Mouse (Mus musculus): ENCODE results near the gene Upb1. TPM values are rescaled to one million over a fixed set of nuclear protein-coding genes. Genes with fewer than 3 reads are reported as not detected.

Upb1 gene
- polyA plus RNA-seq, 1 experiment from 2014 or later: 0.14 TPM

GRCm38 (mm10) chr10:75429522-75430146 lies 28.7 kb downstream of the Upb1 start:
- Histone ChIP-seq H3K4me1 (no peaks in the 10 kb centered on the region), H3K27ac (replicated peaks) (no peak overlapping the region), H3K4me3 (no peak overlapping the region), H3K36me3 (replicated peaks) (no peaks in the 10 kb centered on the region), H3K27me3 (replicated peaks; ENCODE audit: low read depth, poor library complexity, severe bottlenecking) (no peaks in the 10 kb centered on the region), H3K9me3 (peaks cover 4% of the 10 kb centered on the region; the same call in 1 of the 2 replicates)
- DNase-seq (ENCODE audit: low spot score): no peak
- WGBS: 89% methylated on average over 7 of the region's 7 CpGs

GRCm38 (mm10) chr10:75430147-75430537 lies 29.2 kb downstream of the Upb1 start:
- Histone ChIP-seq H3K9me3 (peaks cover 4% of the 10 kb centered on the region; the same call in 1 of the 2 replicates), H3K27me3 (replicated peaks; ENCODE audit: low read depth, poor library complexity, severe bottlenecking) (no peaks in the 10 kb centered on the region), H3K36me3 (replicated peaks) (no peaks in the 10 kb centered on the region), H3K4me1 (no peaks in the 10 kb centered on the region), H3K4me3 (no peak overlapping the region), H3K27ac (replicated peaks) (no peak overlapping the region)
- WGBS: 91% methylated on average over 5 of the region's 5 CpGs
- DNase-seq (ENCODE audit: low spot score): no peak

- WGBS: 95% methylated on average over 6 of the region's 6 CpGs
- no peaks in the 10 kb centered on the region for H3K36me3 ChIP-seq (replicated peaks)
- no peak overlapping the region for H3K4me3 ChIP-seq
- H3K27me3 ChIP-seq (replicated peaks; ENCODE audit: low read depth, poor library complexity, severe bottlenecking): no peaks in the 10 kb centered on the region
- H3K9me3 ChIP-seq: peaks cover 4% of the 10 kb centered on the region; the same call in 1 of the 2 replicates
- no peak for DNase-seq (ENCODE audit: low spot score)
- H3K4me1 ChIP-seq: no peaks in the 10 kb centered on the region
- H3K27ac ChIP-seq (replicated peaks): no peak overlapping the region
These were observed 29.7 kb downstream of the Upb1 start for GRCm38 (mm10) chr10:75430633-75431032.

GRCm38 (mm10) chr10:75436604-75437217 lies 35.8 kb downstream of the Upb1 start:
- Histone ChIP-seq H3K9me3 (peaks cover under 1% of the 10 kb centered on the region; the same call in 1 of the 2 replicates), H3K4me3 (no peak overlapping the region), H3K27me3 (replicated peaks; ENCODE audit: low read depth, poor library complexity, severe bottlenecking) (no peaks in the 10 kb centered on the region), H3K36me3 (replicated peaks) (no peaks in the 10 kb centered on the region), H3K27ac (replicated peaks) (no peak overlapping the region), H3K4me1 (0 out of 2 replicates have a peak, but pooled peaks cover 4% of the 10 kb centered on the region)
- 26% methylated on average over 3 of the region's 3 CpGs for WGBS
- DNase-seq (ENCODE audit: low spot score): peak; percentile 82

- H3K9me3 ChIP-seq: no peaks in the 10 kb centered on the region
- peaks cover 4% of the 10 kb centered on the region; the same call in 1 of the 2 replicates for H3K4me1 ChIP-seq
- no peaks in the 10 kb centered on the region for H3K36me3 ChIP-seq (replicated peaks)
- no peaks in the 10 kb centered on the region for H3K27me3 ChIP-seq (replicated peaks; ENCODE audit: low read depth, poor library complexity, severe bottlenecking)
- H3K27ac ChIP-seq (replicated peaks): no peak overlapping the region
- 88% methylated on average over 1 of the region's 1 CpGs for WGBS
- H3K4me3 ChIP-seq: no peak overlapping the region
- DNase-seq (ENCODE audit: low spot score): no peak
These were observed 36.4 kb downstream of the Upb1 start for GRCm38 (mm10) chr10:75437284-75437683.

- DNase-seq (ENCODE audit: low spot score): no peak
- H3K4me3 ChIP-seq: no peak overlapping the region
- H3K27me3 ChIP-seq (replicated peaks; ENCODE audit: low read depth, poor library complexity, severe bottlenecking): no peaks in the 10 kb centered on the region
- no peaks in the 10 kb centered on the region for H3K36me3 ChIP-seq (replicated peaks)
- WGBS: 80% methylated on average over 13 of the region's 13 CpGs
- H3K9me3 ChIP-seq: no peaks in the 10 kb centered on the region
- H3K4me1 ChIP-seq: peaks cover 5% of the 10 kb centered on the region; the same call in 1 of the 2 replicates
- no peak overlapping the region for H3K27ac ChIP-seq (replicated peaks)
These were observed 37.4 kb downstream of the Upb1 start for GRCm38 (mm10) chr10:75438132-75438810.

GRCm38 (mm10) chr10:75439211-75439811 lies 38.4 kb downstream of the Upb1 start:
- Histone ChIP-seq H3K9me3 (no peaks in the 10 kb centered on the region), H3K27me3 (replicated peaks; ENCODE audit: low read depth, poor library complexity, severe bottlenecking) (no peaks in the 10 kb centered on the region), H3K4me1 (peaks cover 15% of the 10 kb centered on the region), H3K27ac (replicated peaks) (peak overlapping the region; percentile 48; the same call in 1 of the 2 replicates), H3K4me3 (no peak overlapping the region), H3K36me3 (replicated peaks) (no peaks in the 10 kb centered on the region)
- DNase-seq (ENCODE audit: low spot score): peak; percentile 60
- 46% methylated on average over 7 of the region's 7 CpGs for WGBS

- WGBS: 90% methylated on average over 3 of the region's 3 CpGs
- H3K27ac ChIP-seq (replicated peaks): no peak overlapping the region
- no peaks in the 10 kb centered on the region for H3K36me3 ChIP-seq (replicated peaks)
- H3K27me3 ChIP-seq (replicated peaks; ENCODE audit: low read depth, poor library complexity, severe bottlenecking): no peaks in the 10 kb centered on the region
- DNase-seq (ENCODE audit: low spot score): peak; percentile 2
- H3K4me3 ChIP-seq: no peak overlapping the region
- H3K9me3 ChIP-seq: no peaks in the 10 kb centered on the region
- peaks cover 28% of the 10 kb centered on the region for H3K4me1 ChIP-seq
These were observed 39.8 kb downstream of the Upb1 start for GRCm38 (mm10) chr10:75440756-75441155.

- Histone ChIP-seq H3K27ac (replicated peaks) (no peak overlapping the region), H3K4me1 (peaks cover 31% of the 10 kb centered on the region), H3K27me3 (replicated peaks; ENCODE audit: low read depth, poor library complexity, severe bottlenecking) (no peaks in the 10 kb centered on the region), H3K9me3 (no peaks in the 10 kb centered on the region), H3K36me3 (replicated peaks) (no peaks in the 10 kb centered on the region), H3K4me3 (no peak overlapping the region)
- no peak for DNase-seq (ENCODE audit: low spot score)
- WGBS: 81% methylated on average over 4 of the region's 4 CpGs
These were observed 40.9 kb downstream of the Upb1 start for GRCm38 (mm10) chr10:75441800-75442199.

- WGBS: 78% methylated on average over 4 of the region's 4 CpGs
- H3K27ac ChIP-seq (replicated peaks): no peak overlapping the region
- H3K9me3 ChIP-seq: no peaks in the 10 kb centered on the region
- peaks cover 36% of the 10 kb centered on the region for H3K4me1 ChIP-seq
- H3K36me3 ChIP-seq (replicated peaks): no peaks in the 10 kb centered on the region
- H3K27me3 ChIP-seq (replicated peaks; ENCODE audit: low read depth, poor library complexity, severe bottlenecking): no peaks in the 10 kb centered on the region
- no peak overlapping the region for H3K4me3 ChIP-seq
- no peak for DNase-seq (ENCODE audit: low spot score)
These were observed 42.1 kb downstream of the Upb1 start for GRCm38 (mm10) chr10:75443017-75443416.

- Histone ChIP-seq H3K36me3 (replicated peaks) (no peaks in the 10 kb centered on the region), H3K27ac (replicated peaks) (peak overlapping the region; percentile 62; the same call in 1 of the 2 replicates), H3K4me1 (peaks cover 44% of the 10 kb centered on the region), H3K4me3 (peak overlapping the region; percentile 13; the same call in 1 of the 2 replicates), H3K9me3 (no peaks in the 10 kb centered on the region), H3K27me3 (replicated peaks; ENCODE audit: low read depth, poor library complexity, severe bottlenecking) (no peaks in the 10 kb centered on the region)
- 67% methylated on average over 19 of the region's 19 CpGs for WGBS
- peak; percentile 83 for DNase-seq (ENCODE audit: low spot score)
These were observed 43.4 kb downstream of the Upb1 start for GRCm38 (mm10) chr10:75444111-75444826.

- Histone ChIP-seq H3K4me3 (peak overlapping the region; percentile 13; the same call in 1 of the 2 replicates), H3K36me3 (replicated peaks) (no peaks in the 10 kb centered on the region), H3K9me3 (no peaks in the 10 kb centered on the region), H3K4me1 (peaks cover 47% of the 10 kb centered on the region), H3K27ac (replicated peaks) (peak overlapping the region; percentile 62), H3K27me3 (replicated peaks; ENCODE audit: low read depth, poor library complexity, severe bottlenecking) (no peaks in the 10 kb centered on the region)
- WGBS: 41% methylated on average over 8 of the region's 8 CpGs
- peak; percentile 51 for DNase-seq (ENCODE audit: low spot score)
These were observed 44.1 kb downstream of the Upb1 start for GRCm38 (mm10) chr10:75445030-75445429.

All from embryonic facial prominence, embryonic 10.5 days (tissue).